Comparison of ENCODE assay signal across 11 mouse cellular contexts in the genomic region with DNA sequence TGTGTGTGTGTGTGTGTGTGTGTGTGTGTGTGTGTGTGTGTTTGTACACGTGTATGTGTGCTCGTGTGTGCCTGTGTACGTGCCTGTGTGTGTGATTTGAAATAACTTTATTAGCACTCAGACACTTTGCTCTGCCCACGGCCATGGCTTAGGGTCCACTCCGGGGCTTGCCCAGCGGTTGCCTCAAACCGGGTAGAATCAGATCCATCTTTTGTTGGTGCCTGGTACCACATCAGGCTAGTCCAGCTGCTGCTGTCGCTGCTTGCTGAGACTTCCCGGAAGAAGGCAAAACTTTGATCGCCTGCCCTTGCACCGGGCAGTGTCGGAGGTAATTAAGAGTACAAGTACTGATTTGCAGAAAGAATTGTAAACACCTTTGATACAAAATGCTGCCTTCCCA. TPM values are rescaled to one million over a fixed set of nuclear protein-coding genes. Genes with fewer than 3 reads are reported as not detected.
DNase-seq lines count a peak whose midpoint lies in the region; ATAC-seq lines count a peak whose summit lies in the region.
"Had no signal": no experiment of that assay in that cellular context is flagged by ENCODE, and none has a peak within 500 bp of the region (broad histone marks: within the 10 kb centered on the region; RNA-seq: fewer than 3 reads in every experiment).

No protein-coding gene starts in this region.

- H3K9me3 ChIP-seq in midbrain, embryonic 12.5 days = no peaks in the 10 kb centered on the region
- no peaks in the 10 kb centered on the region for H3K9me3 ChIP-seq in midbrain, embryonic 11.5 days (ENCODE audit: control insufficient read depth, low read length)
- H3K9me3 ChIP-seq in limb, embryonic 11.5 days (ENCODE audit: control insufficient read depth, low read length) = no peaks in the 10 kb centered on the region
- no peaks in the 10 kb centered on the region for H3K9me3 ChIP-seq in stomach, embryonic 15.5 days
- H3K9me3 ChIP-seq: embryonic facial prominence, embryonic 12.5 days had no signal

- 61% methylated on average over 12 of the region's 12 CpGs for WGBS in midbrain, embryonic 12.5 days
- WGBS in midbrain, embryonic 11.5 days = 65% methylated on average over 12 of the region's 12 CpGs
- WGBS in limb, embryonic 11.5 days = 16% methylated on average over 12 of the region's 12 CpGs
- WGBS in stomach, embryonic 15.5 days = 23% methylated on average over 12 of the region's 12 CpGs

- peak overlapping the region; percentile 52; the same call in 1 of the 2 replicates for H3K27ac ChIP-seq in midbrain, embryonic 12.5 days (replicated peaks)
- H3K27ac ChIP-seq in midbrain, embryonic 11.5 days (ENCODE audit: low read depth, low read length) = no peak overlapping the region
- H3K27ac ChIP-seq in limb, embryonic 11.5 days (replicated peaks; ENCODE audit: low read depth, low read length) = 0 out of 2 replicates have a peak overlapping the region, but pooled peaks have one; percentile 0
- peak overlapping the region; percentile 79; the same call in 1 of the 2 replicates for H3K27ac ChIP-seq in stomach, embryonic 15.5 days

- peak; percentile 44 for DNase-seq in embryo, embryonic 10 days (ENCODE audit: low spot score)
- DNase-seq in embryo, embryonic 11 days = no peak
- no peak for DNase-seq in midbrain, embryonic 11.5 days (ENCODE audit: low spot score, missing footprints)
- peak; percentile 55 for DNase-seq in limb, embryonic 11.5 days (ENCODE audit: low spot score)
- DNase-seq in yolk sac, embryonic 10.5 days (ENCODE audit: low spot score) = no peak
- no peak for DNase-seq in cerebellum, postnatal 36 days
- DNase-seq: adrenal gland, postnatal 36 days; thymus, postnatal 14 days had no signal

- H3K4me2 ChIP-seq in midbrain, embryonic 12.5 days (replicated peaks) = no peak overlapping the region
- H3K4me2 ChIP-seq in midbrain, embryonic 11.5 days = no peak overlapping the region
- no peak overlapping the region; the same call in 1 of the 2 replicates for H3K4me2 ChIP-seq in limb, embryonic 11.5 days (ENCODE audit: low read depth, severe bottlenecking)
- peak overlapping the region; percentile 38 for H3K4me2 ChIP-seq in stomach, embryonic 15.5 days
- H3K4me2 ChIP-seq: embryonic facial prominence, embryonic 12.5 days had no signal

- no peak overlapping the region for H3K4me3 ChIP-seq in midbrain, embryonic 12.5 days
- no peak overlapping the region for H3K4me3 ChIP-seq in midbrain, embryonic 11.5 days (ENCODE audit: low read depth, low read length)
- H3K4me3 ChIP-seq in limb, embryonic 11.5 days (ENCODE audit: low read depth, low read length) = no peak overlapping the region
- no peak overlapping the region for H3K4me3 ChIP-seq in stomach, embryonic 15.5 days (replicated peaks)
- H3K4me3 ChIP-seq: embryonic facial prominence, embryonic 12.5 days had no signal

- no peak for ATAC-seq in midbrain, embryonic 12.5 days (ENCODE audit: low FRiP score, low read depth)
- ATAC-seq in midbrain, embryonic 11.5 days (ENCODE audit: low FRiP score) = no peak
- no peak for ATAC-seq in limb, embryonic 11.5 days (ENCODE audit: insufficient number of reproducible peaks, low FRiP score, low TSS enrichment, low read depth)
- ATAC-seq in stomach, embryonic 15.5 days (ENCODE audit: insufficient read depth, low FRiP score, low read depth) = no peak

- H3K36me3 ChIP-seq in midbrain, embryonic 12.5 days = no peaks in the 10 kb centered on the region
- H3K36me3 ChIP-seq in midbrain, embryonic 11.5 days (ENCODE audit: control insufficient read depth, insufficient read depth, low read length) = no peaks in the 10 kb centered on the region
- H3K36me3 ChIP-seq in limb, embryonic 11.5 days (ENCODE audit: control insufficient read depth, insufficient read depth, low read length) = no peaks in the 10 kb centered on the region
- no peaks in the 10 kb centered on the region; the same call in 1 of the 2 replicates for H3K36me3 ChIP-seq in stomach, embryonic 15.5 days
- H3K36me3 ChIP-seq: embryonic facial prominence, embryonic 12.5 days had no signal

- H3K9ac ChIP-seq in midbrain, embryonic 12.5 days (replicated peaks) = no peak overlapping the region
- no peak overlapping the region for H3K9ac ChIP-seq in midbrain, embryonic 11.5 days (ENCODE audit: low read length)
- no peak overlapping the region for H3K9ac ChIP-seq in limb, embryonic 11.5 days (ENCODE audit: low read length)
- H3K9ac ChIP-seq in stomach, embryonic 15.5 days = no peak overlapping the region

- peaks cover 57% of the 10 kb centered on the region for H3K4me1 ChIP-seq in midbrain, embryonic 12.5 days
- H3K4me1 ChIP-seq in midbrain, embryonic 11.5 days (ENCODE audit: control insufficient read depth, insufficient read depth, low read length) = peaks cover 22% of the 10 kb centered on the region
- peaks cover 29% of the 10 kb centered on the region for H3K4me1 ChIP-seq in limb, embryonic 11.5 days (ENCODE audit: control insufficient read depth, insufficient read depth, low read length)
- H3K4me1 ChIP-seq in stomach, embryonic 15.5 days = peaks cover 37% of the 10 kb centered on the region

- H3K27me3 ChIP-seq in midbrain, embryonic 12.5 days = 0 out of 2 replicates have a peak, but pooled peaks cover 3% of the 10 kb centered on the region
- no peaks in the 10 kb centered on the region for H3K27me3 ChIP-seq in midbrain, embryonic 11.5 days (ENCODE audit: control insufficient read depth, insufficient read depth, low read length)
- H3K27me3 ChIP-seq in limb, embryonic 11.5 days (ENCODE audit: control insufficient read depth, insufficient read depth, low read length) = no peaks in the 10 kb centered on the region
- no peaks in the 10 kb centered on the region for H3K27me3 ChIP-seq in stomach, embryonic 15.5 days (replicated peaks)
- H3K27me3 ChIP-seq: embryonic facial prominence, embryonic 12.5 days had no signal

RNA-seq across cellular contexts. Expression of gene Tshz3, which starts 12.1 kb away (rescaled TPM):
- polyA plus RNA-seq in midbrain, embryonic 12.5 days (2016; fragmentation: Nextera tagmentation; extraction: Ambion mirVana) = 4.9 and 5.6 TPM in 2 replicates
- polyA plus RNA-seq in midbrain, embryonic 11.5 days (2014; fragmentation: Nextera tagmentation; extraction: Ambion mirVana) = 3.2 and 4.1 TPM in 2 replicates
- polyA plus RNA-seq in limb, embryonic 11.5 days (2014; fragmentation: Nextera tagmentation; extraction: Ambion mirVana) = 10.9 and 11.0 TPM in 2 replicates
- polyA plus RNA-seq in stomach, embryonic 15.5 days (2015; fragmentation: Nextera tagmentation; extraction: Ambion mirVana) = 14.3 and 16.2 TPM in 2 replicates

Comparison
In these comparisons a context has a peak if more than half of its experiments do, and no peak if none do; other contexts are left out.
1. DNase-seq: peak in embryo, embryonic 10 days (single experiment) and limb, embryonic 11.5 days (single experiment); none in embryo, embryonic 11 days (single experiment), midbrain, embryonic 11.5 days (single experiment), yolk sac, embryonic 10.5 days (single experiment) and cerebellum, postnatal 36 days (0 of 2).